Comparison of ENCODE assay signal across 11 mouse cellular contexts in the genomic region with DNA sequence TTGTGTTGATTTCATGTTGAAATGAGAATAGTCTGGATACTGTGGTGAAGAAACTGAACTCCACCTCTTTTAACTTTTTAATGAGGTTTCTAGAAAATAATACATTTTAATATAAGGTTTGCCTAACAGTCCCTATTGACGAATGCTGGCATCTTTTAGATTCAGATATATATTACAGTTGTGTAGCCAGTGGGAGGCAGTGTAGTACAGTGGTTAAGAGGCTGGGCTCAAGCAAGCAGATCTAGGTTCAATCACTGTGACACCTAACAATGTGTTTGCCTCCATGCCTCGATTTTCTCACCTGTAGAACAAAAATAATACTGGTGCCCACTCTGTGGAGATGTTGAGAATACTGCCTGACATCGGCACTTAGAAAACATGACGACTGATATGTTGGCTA. TPM values are rescaled to one million over a fixed set of nuclear protein-coding genes. Genes with fewer than 3 reads are reported as not detected.
A peak's percentile ranks its signal among the peaks of the same experiment; 100 is the strongest.
DNase-seq lines count a peak whose midpoint lies in the region; ATAC-seq and TF ChIP-seq lines count a peak whose summit lies in the region.
"Had no signal": no experiment of that assay in that cellular context is flagged by ENCODE, and none has a peak within 500 bp of the region (broad histone marks: within the 10 kb centered on the region; RNA-seq: fewer than 3 reads in every experiment).

No protein-coding gene starts in this region.

- H3K4me2 ChIP-seq in intestine, postnatal 0 days (replicated peaks; ENCODE audit: low read depth) = no peak overlapping the region
- H3K4me2 ChIP-seq in intestine, embryonic 16.5 days (ENCODE audit: low read depth, low read length) = no peak overlapping the region
- H3K4me2 ChIP-seq in CH12.LX (ENCODE audit: insufficient read depth, low read depth, poor library complexity, severe bottlenecking) = no peak overlapping the region
- H3K4me2 ChIP-seq in lung, embryonic 14.5 days = no peak overlapping the region
- H3K4me2 ChIP-seq: embryonic facial prominence, embryonic 15.5 days; liver, embryonic 13.5 days; midbrain, embryonic 12.5 days had no signal

- in situ Hi-C loops in CH12.LX (cut with MboI; ENCODE audit: low pct_ligation_motif_present, low pct_unique_long_range_greater_than_20kb, low sequenced_read_pairs) (no loop called here), Patski (cut with MboI; ENCODE audit: low pct_unique_long_range_greater_than_20kb) (loop anchor here (10.0 kb wide), 1 partner anchor 857 kb away; no protein-coding TSS in a partner anchor)

- DNase-seq in CH12.LX (ENCODE audit: extremely low read depth) = no peak
- no peak for DNase-seq in Patski (ENCODE audit: low read depth, low spot score)
- DNase-seq in lung, embryonic 14.5 days = peak; percentile 60
- no peak for DNase-seq in adrenal gland, postnatal 10 days
- DNase-seq: gastrocnemius, postnatal 10 days; liver, embryonic 13.5 days had no signal

- TF ChIP-seq CTCF in intestine, postnatal 0 days (IDR thresholded peaks at IDR 0.05; ENCODE audit: low read depth) = peak; percentile 51
- peak in 1 of 2 experiments; percentile 42; a peak in 1 of 4 replicates for TF ChIP-seq CTCF in CH12.LX (conservative IDR thresholded peaks at IDR 0.05 in 1 of 2, IDR thresholded peaks at IDR 0.05 in 1 of 2; ENCODE audit: low read depth in 2 of 2, low read length in 2 of 2)
- TF ChIP-seq CTCF in Patski (IDR thresholded peaks at IDR 0.05) = peak; percentile 52
- peak; percentile 42; the same call in 1 of the 2 replicates for TF ChIP-seq CTCF in lung, embryonic 14.5 days (IDR thresholded peaks at IDR 0.05; ENCODE audit: low read depth)

- POLR2A ChIA-PET in Patski (lab: Charles Lee) = interaction anchor here (0.6 to 1.2 kb wide), 2 partner anchors 95 to 399 kb away, joined by 3 to 4 read pairs; partner anchors contain the start of genes Baz2b and March7

- dilution Hi-C loops in CH12.LX (cut with MboI; ENCODE audit: extremely low pct_ligation_motif_present, extremely low pct_unique_long_range_greater_than_20kb, low sequenced_read_pairs) = no loop called here

- H3K9me3 ChIP-seq in intestine, postnatal 0 days (ENCODE audit: control insufficient read depth) = no peaks in the 10 kb centered on the region
- no peaks in the 10 kb centered on the region for H3K9me3 ChIP-seq in intestine, embryonic 16.5 days (ENCODE audit: control insufficient read depth, low read length)
- no peaks in the 10 kb centered on the region for H3K9me3 ChIP-seq in CH12.LX (replicated peaks; ENCODE audit: low read length)
- no peaks in the 10 kb centered on the region for H3K9me3 ChIP-seq in lung, embryonic 14.5 days (ENCODE audit: low read depth, low read length)
- H3K9me3 ChIP-seq: embryonic facial prominence, embryonic 15.5 days; liver, embryonic 13.5 days; midbrain, embryonic 12.5 days had no signal

- H3K79me2 ChIP-seq in CH12.LX (replicated peaks; ENCODE audit: control insufficient read depth, extremely low read depth, insufficient read depth, poor library complexity, severe bottlenecking) = no peaks in the 10 kb centered on the region

- no peak for ATAC-seq in intestine, postnatal 0 days
- ATAC-seq in intestine, embryonic 16.5 days = no peak
- ATAC-seq in Patski = no peak
- ATAC-seq in lung, embryonic 14.5 days (ENCODE audit: insufficient read depth) = no peak
- no peak for ATAC-seq in megakaryocyte progenitor cell, adult 5-6 weeks (replicated peaks; ENCODE audit: poor library complexity)

- 73% methylated on average over 4 of the region's 4 CpGs for WGBS in intestine, postnatal 0 days
- WGBS in intestine, embryonic 16.5 days = 71% methylated on average over 4 of the region's 4 CpGs
- WGBS in lung, embryonic 14.5 days = 58% methylated on average over 4 of the region's 4 CpGs

- peak; percentile 51 for TF ChIP-seq RAD21 in CH12.LX (IDR thresholded peaks at IDR 0.05; ENCODE audit: low read depth, low read length)

- H3K4me1 ChIP-seq in intestine, postnatal 0 days (replicated peaks; ENCODE audit: control insufficient read depth, insufficient read depth, low read length) = no peaks in the 10 kb centered on the region
- 0 out of 2 replicates have a peak, but pooled peaks cover 3% of the 10 kb centered on the region for H3K4me1 ChIP-seq in intestine, embryonic 16.5 days (ENCODE audit: control insufficient read depth, insufficient read depth, low read length)
- H3K4me1 ChIP-seq in CH12.LX (ENCODE audit: control insufficient read depth in 1 of 2, insufficient read depth in 2 of 2) = no peaks in the 10 kb centered on the region
- H3K4me1 ChIP-seq in lung, embryonic 14.5 days (ENCODE audit: insufficient read depth) = no peaks in the 10 kb centered on the region
- H3K4me1 ChIP-seq: embryonic facial prominence, embryonic 15.5 days; liver, embryonic 13.5 days had no signal

- no peak overlapping the region for H3K4me3 ChIP-seq in intestine, postnatal 0 days (ENCODE audit: low read depth, low read length)
- H3K4me3 ChIP-seq in intestine, embryonic 16.5 days (ENCODE audit: low read length) = no peak overlapping the region
- no peak overlapping the region for H3K4me3 ChIP-seq in CH12.LX (replicated peaks in 1 of 3; ENCODE audit: low read depth in 2 of 3, low read length in 2 of 3, poor library complexity in 1 of 3)
- no peak overlapping the region for H3K4me3 ChIP-seq in lung, embryonic 14.5 days (ENCODE audit: low read depth, low read length)
- H3K4me3 ChIP-seq: embryonic facial prominence, embryonic 15.5 days; liver, embryonic 13.5 days; midbrain, embryonic 12.5 days had no signal

- H3K27ac ChIP-seq in intestine, postnatal 0 days (ENCODE audit: low read depth, low read length) = no peak overlapping the region
- H3K27ac ChIP-seq in intestine, embryonic 16.5 days (ENCODE audit: low read length) = no peak overlapping the region
- H3K27ac ChIP-seq in CH12.LX (ENCODE audit: insufficient read depth, low read depth) = no peak overlapping the region
- H3K27ac ChIP-seq in lung, embryonic 14.5 days (ENCODE audit: low read depth) = no peak overlapping the region
- H3K27ac ChIP-seq: embryonic facial prominence, embryonic 15.5 days; liver, embryonic 13.5 days; midbrain, embryonic 12.5 days had no signal

- H3K9ac ChIP-seq in intestine, postnatal 0 days (ENCODE audit: low read depth, low read length) = no peak overlapping the region
- no peak overlapping the region for H3K9ac ChIP-seq in intestine, embryonic 16.5 days (ENCODE audit: low read depth, low read length)
- H3K9ac ChIP-seq in CH12.LX (ENCODE audit: insufficient read depth, low read depth) = no peak overlapping the region
- no peak overlapping the region for H3K9ac ChIP-seq in lung, embryonic 14.5 days
- H3K9ac ChIP-seq: embryonic facial prominence, embryonic 15.5 days; liver, embryonic 13.5 days; midbrain, embryonic 12.5 days had no signal

- no peak for TF ChIP-seq EP300 in CH12.LX (IDR thresholded peaks at IDR 0.05; ENCODE audit: low read length)

- CTCF ChIA-PET in Patski (lab: Charles Lee) = interaction anchor here (0.7 to 1.5 kb wide), 8 partner anchors 11 to 847 kb away, joined by 3 to 4 read pairs (median 3); no protein-coding TSS in a partner anchor

- H3K27me3 ChIP-seq in intestine, postnatal 0 days (replicated peaks; ENCODE audit: control insufficient read depth, insufficient read depth, low read length) = no peaks in the 10 kb centered on the region
- no peaks in the 10 kb centered on the region for H3K27me3 ChIP-seq in intestine, embryonic 16.5 days (replicated peaks; ENCODE audit: control insufficient read depth, insufficient read depth, low read length)
- H3K27me3 ChIP-seq in CH12.LX (replicated peaks) = no peaks in the 10 kb centered on the region
- no peaks in the 10 kb centered on the region for H3K27me3 ChIP-seq in Patski
- no peaks in the 10 kb centered on the region for H3K27me3 ChIP-seq in lung, embryonic 14.5 days (ENCODE audit: insufficient read depth, low read length)
- H3K27me3 ChIP-seq: embryonic facial prominence, embryonic 15.5 days; liver, embryonic 13.5 days; midbrain, embryonic 12.5 days had no signal

- no peak for TF ChIP-seq POLR2A in CH12.LX (IDR thresholded peaks at IDR 0.05; ENCODE audit: low read depth, low read length)

- peaks cover 21% of the 10 kb centered on the region for H3K36me3 ChIP-seq in intestine, postnatal 0 days (ENCODE audit: control insufficient read depth, insufficient read depth)
- H3K36me3 ChIP-seq in intestine, embryonic 16.5 days (ENCODE audit: control insufficient read depth, insufficient read depth, low read length) = no peaks in the 10 kb centered on the region
- H3K36me3 ChIP-seq in CH12.LX (replicated peaks in 1 of 2; ENCODE audit: control insufficient read depth in 1 of 2, insufficient read depth in 1 of 2, low read length in 1 of 2) = no peaks in the 10 kb centered on the region
- H3K36me3 ChIP-seq in lung, embryonic 14.5 days (ENCODE audit: insufficient read depth) = no peaks in the 10 kb centered on the region
- H3K36me3 ChIP-seq: embryonic facial prominence, embryonic 15.5 days; liver, embryonic 13.5 days; midbrain, embryonic 12.5 days had no signal

TF ChIP-seq in CH12.LX, 34 proteins besides CTCF, POLR2A, EP300 and RAD21:
- TF ChIP-seq SMC3 (IDR thresholded peaks at IDR 0.05; ENCODE audit: low read depth, low read length) (peak; percentile 10; the same call in 1 of the 2 replicates), IRF4 (IDR thresholded peaks at IDR 0.05; ENCODE audit: low read depth, low read length) (no peak)

RNA-seq across cellular contexts. Expression of gene Pla2r1, which starts 54.9 kb away (rescaled TPM):
- 0.85 and 0.96 TPM in 2 replicates for polyA plus RNA-seq in intestine, postnatal 0 days (2015; fragmentation: Nextera tagmentation; extraction: Ambion mirVana)
- 2.2 and 2.4 TPM in 2 replicates for polyA plus RNA-seq in intestine, embryonic 16.5 days (2015; fragmentation: Nextera tagmentation; extraction: Ambion mirVana)
- not detected in 2 replicates for total RNA-seq in CH12.LX (2012; rRNA removed)
- not detected in 2 replicates for total RNA-seq in CH12.LX (2014; rRNA removed)
- not detected in 2 replicates for polyA plus RNA-seq in CH12.LX (2012; ENCODE audit: insufficient read length, low read depth)
- polyA plus RNA-seq in Patski (2021) = 0.05 TPM
- polyA plus RNA-seq in lung, embryonic 14.5 days (2014; fragmentation: Nextera tagmentation; extraction: Ambion mirVana) = 3.8 and 4.6 TPM in 2 replicates
- total RNA-seq in megakaryocyte progenitor cell, adult 5-6 weeks (2015) = 0.54 and 1.8 TPM in 2 replicates
- 0.68 and 0.71 TPM in 2 replicates for total RNA-seq in megakaryocyte progenitor cell, adult 5-6 weeks (2017)
- total RNA-seq in adrenal gland, postnatal 10 days (2021) = 1 to 10 TPM; 1.8 to 2.4 TPM
